ENCODE assay signal across 9 mouse cellular contexts in genomic region chr7:122459203-122459965, GRCm38 (mm10).
DNase-seq lines count a peak whose midpoint lies in the region; ATAC-seq and TF ChIP-seq lines count a peak whose summit lies in the region.
"Had no signal": no experiment of that assay in that cellular context is flagged by ENCODE, and none has a peak within 500 bp of the region (broad histone marks: within the 10 kb centered on the region; RNA-seq: fewer than 3 reads in every experiment).

No protein-coding gene starts in this region.

- intact Hi-C loops in heart, postnatal 36 days (cut with DNase I): no loop called here

- no peaks in the 10 kb centered on the region for H3K4me1 ChIP-seq in ES-Bruce4 (ENCODE audit: control insufficient read depth, insufficient read depth, low read length)
- no peaks in the 10 kb centered on the region for H3K4me1 ChIP-seq in forebrain, embryonic 11.5 days (replicated peaks; ENCODE audit: control insufficient read depth, insufficient read depth, low read length)
- H3K4me1 ChIP-seq in lung, adult 2 months (ENCODE audit: control insufficient read depth, insufficient read depth, low read length): no peaks in the 10 kb centered on the region
- H3K4me1 ChIP-seq: limb, embryonic 12.5 days had no signal

- no peak overlapping the region for H3K27ac ChIP-seq in ES-Bruce4 (ENCODE audit: insufficient read depth, low read length)
- no peak overlapping the region for H3K27ac ChIP-seq in forebrain, embryonic 11.5 days (ENCODE audit: low read depth, low read length)
- H3K27ac ChIP-seq: limb, embryonic 12.5 days had no signal

- TF ChIP-seq CTCF in ES-Bruce4 (IDR thresholded peaks at IDR 0.05; ENCODE audit: low read depth, low read length): peak; percentile 92
- TF ChIP-seq CTCF in lung, adult 2 months (IDR thresholded peaks at IDR 0.05; ENCODE audit: insufficient read depth, low read length): peak; percentile 92

- no peak overlapping the region for H3K9ac ChIP-seq in ES-Bruce4 (ENCODE audit: low read depth, poor library complexity, severe bottlenecking)
- H3K9ac ChIP-seq in forebrain, embryonic 11.5 days (ENCODE audit: low read length): no peak overlapping the region
- H3K9ac ChIP-seq: limb, embryonic 12.5 days had no signal

- TF ChIP-seq POLR2A in ES-Bruce4 (IDR thresholded peaks at IDR 0.05; ENCODE audit: insufficient read depth, low read length): no peak
- TF ChIP-seq POLR2A in lung, adult 2 months (IDR thresholded peaks at IDR 0.05; ENCODE audit: borderline replicate concordance, extremely low read depth, low read depth, low read length): no peak

- ATAC-seq in forebrain, embryonic 11.5 days (replicated peaks; ENCODE audit: low FRiP score): peak; percentile 70
- peak; percentile 82 for ATAC-seq in neutrophil, adult 5-6 weeks (ENCODE audit: extremely low read depth, insufficient number of reproducible peaks, low FRiP score, poor library complexity, severe bottlenecking)

- no peaks in the 10 kb centered on the region for H3K9me3 ChIP-seq in ES-Bruce4 (replicated peaks; ENCODE audit: control insufficient read depth, insufficient read depth, low read length, poor library complexity, severe bottlenecking)
- no peaks in the 10 kb centered on the region for H3K9me3 ChIP-seq in forebrain, embryonic 11.5 days (ENCODE audit: control insufficient read depth, low read length)
- H3K9me3 ChIP-seq: limb, embryonic 12.5 days had no signal

- no peaks in the 10 kb centered on the region for H3K27me3 ChIP-seq in ES-Bruce4 (ENCODE audit: control insufficient read depth, insufficient read depth, low read length, poor library complexity, severe bottlenecking)
- no peaks in the 10 kb centered on the region for H3K27me3 ChIP-seq in forebrain, embryonic 11.5 days (ENCODE audit: control insufficient read depth, insufficient read depth, low read length)
- H3K27me3 ChIP-seq: limb, embryonic 12.5 days had no signal

- TF ChIP-seq EP300 in ES-Bruce4 (IDR thresholded peaks at IDR 0.05; ENCODE audit: insufficient read depth, low read depth, low read length): no peak

- WGBS in forebrain, embryonic 11.5 days: 74% methylated on average over 9 of the region's 9 CpGs
- WGBS in lung, adult 2 months: 52% methylated on average over 9 of the region's 9 CpGs

- H3K4me2 ChIP-seq in forebrain, embryonic 11.5 days (ENCODE audit: low read depth, low read length, severe bottlenecking): no peak overlapping the region
- H3K4me2 ChIP-seq: limb, embryonic 12.5 days had no signal

- no peaks in the 10 kb centered on the region for H3K36me3 ChIP-seq in ES-Bruce4 (ENCODE audit: control insufficient read depth, insufficient read depth, low read length, poor library complexity, severe bottlenecking)
- no peaks in the 10 kb centered on the region for H3K36me3 ChIP-seq in forebrain, embryonic 11.5 days (ENCODE audit: control insufficient read depth, insufficient read depth, low read length)
- H3K36me3 ChIP-seq: limb, embryonic 12.5 days had no signal

- DNase-seq in c-Kit-positive CD71-negative TER-119-negative erythroid progenitor cells, embryonic 14.5 days (ENCODE audit: low read depth): peak; percentile 85
- peak; percentile 92 for DNase-seq in forebrain, embryonic 11.5 days (ENCODE audit: low spot score)
- DNase-seq in heart, postnatal 36 days: peak; percentile 80 to 88
- DNase-seq in layer of hippocampus, adult 11-12 months (ENCODE audit: low spot score): peak; percentile 90
- DNase-seq in lung, adult 2 months: peak; percentile 78
- DNase-seq in testis, postnatal 14 days (ENCODE audit: low spot score): peak; percentile 73

- H3K4me3 ChIP-seq in ES-Bruce4 (ENCODE audit: low read depth, low read length): no peak overlapping the region
- no peak overlapping the region for H3K4me3 ChIP-seq in forebrain, embryonic 11.5 days (ENCODE audit: low read depth, low read length)
- no peak overlapping the region for H3K4me3 ChIP-seq in lung, adult 2 months (replicated peaks; ENCODE audit: extremely low read depth, low read depth, low read length)
- H3K4me3 ChIP-seq: limb, embryonic 12.5 days had no signal
